Mouse (Mus musculus): ENCODE data around the gene Masp2. TPM values are rescaled to one million over a fixed set of nuclear protein-coding genes. Genes with fewer than 3 reads are reported as not detected.
A peak's percentile ranks its signal among the peaks of the same experiment; 100 is the strongest.

Gene Masp2
- total RNA-seq, 2 experiments from 2014 or later, result 17.2 to 34.8 TPM

DNA sequence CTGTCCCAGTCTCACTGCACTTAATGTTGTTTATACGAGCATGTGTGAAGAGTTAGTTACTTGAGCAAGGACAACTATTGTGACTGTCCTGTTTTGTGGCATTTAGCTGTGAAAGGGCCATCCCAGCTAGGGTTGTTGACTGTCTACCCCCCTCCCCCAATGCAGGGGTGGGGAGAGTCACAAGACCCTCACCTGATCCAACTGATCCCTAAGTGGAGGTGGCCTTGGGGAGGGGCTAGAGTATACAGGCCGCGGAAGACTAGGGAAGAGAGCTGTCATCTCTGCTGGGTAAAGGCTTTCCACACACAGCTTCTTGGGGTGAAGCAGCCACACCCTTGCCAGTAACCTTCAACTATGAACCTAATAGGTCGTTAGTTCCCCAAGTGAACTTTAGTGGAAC, 2.0 kb upstream of the Masp2 start:
- no peak for DNase-seq

DNA sequence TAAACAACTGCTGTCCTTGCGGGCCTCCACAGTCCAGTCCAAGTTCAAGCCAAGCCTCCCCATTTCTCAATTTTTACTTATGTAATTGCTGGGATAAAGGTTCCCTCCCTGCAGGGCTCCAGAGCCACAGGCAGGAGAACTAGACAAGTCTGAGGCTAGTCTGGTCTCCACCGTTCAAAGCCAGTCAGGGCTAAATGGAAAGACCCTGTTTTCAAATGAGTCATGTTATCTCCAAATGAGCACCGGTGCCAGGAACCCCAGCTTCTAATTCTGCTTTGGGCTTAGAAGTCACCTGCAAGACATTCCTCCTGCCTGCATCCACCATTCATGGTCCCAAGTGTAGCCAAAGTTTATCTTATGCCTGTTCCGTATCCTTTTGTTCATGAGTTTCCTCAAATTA, 483 bp upstream of the Masp2 start:
- no peak for DNase-seq

DNA sequence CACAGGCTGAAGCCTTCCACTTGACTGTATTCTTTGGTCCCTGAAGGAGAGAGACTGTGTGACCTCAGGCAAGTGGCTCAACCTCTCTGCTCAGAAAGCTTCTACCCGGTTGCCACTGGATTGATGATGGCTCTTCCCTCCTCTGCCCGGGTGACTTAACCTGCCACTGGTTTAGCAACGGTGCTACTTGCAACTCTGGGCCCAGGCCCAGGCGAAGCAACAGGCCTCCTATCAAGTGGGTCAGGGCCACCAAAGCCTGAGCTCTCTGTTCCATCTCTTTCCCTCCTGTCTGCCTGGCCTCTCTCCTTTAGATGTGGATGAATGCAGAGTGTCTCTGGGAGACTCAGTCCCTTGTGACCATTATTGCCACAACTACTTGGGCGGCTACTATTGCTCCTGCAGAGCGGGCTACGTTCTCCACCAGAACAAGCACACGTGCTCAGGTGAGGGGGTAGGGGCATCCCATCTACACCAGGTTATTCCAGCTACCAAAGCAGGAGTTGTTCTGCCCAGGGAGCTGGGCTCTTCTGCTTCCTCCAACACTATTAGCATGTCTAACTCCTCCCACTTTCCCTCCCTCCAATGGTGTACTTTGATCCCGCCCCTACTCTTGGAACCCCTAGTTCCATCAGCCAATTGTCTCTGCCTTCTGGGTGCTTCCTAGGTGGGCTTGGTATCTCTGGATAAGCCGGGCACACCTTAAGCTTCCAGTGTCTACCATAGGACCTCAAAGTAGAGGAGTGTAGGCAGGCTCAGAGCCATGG, 1.2 kb downstream of the Masp2 start:
- no peak for DNase-seq

DNA sequence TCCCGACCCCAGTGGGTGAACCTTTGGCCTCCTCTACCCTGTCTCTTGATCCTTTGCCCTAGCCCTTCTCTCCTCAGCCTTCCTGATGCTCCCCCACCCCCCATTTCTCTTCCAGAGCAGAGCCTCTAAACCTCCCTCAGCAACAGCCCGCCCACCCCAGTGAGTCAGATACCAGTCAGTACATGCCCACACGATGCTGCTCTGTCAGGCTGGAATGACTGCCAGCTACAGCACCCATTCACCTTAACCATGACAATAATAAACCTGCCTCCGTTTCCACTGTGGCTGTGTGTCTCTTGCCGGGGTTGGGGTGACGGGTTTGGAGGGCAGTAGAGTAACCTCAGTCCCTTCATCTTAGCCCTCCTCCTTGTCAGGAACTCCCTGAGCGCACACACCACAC, 1.8 kb downstream of the Masp2 start:
- DNase-seq, result no peak

DNA sequence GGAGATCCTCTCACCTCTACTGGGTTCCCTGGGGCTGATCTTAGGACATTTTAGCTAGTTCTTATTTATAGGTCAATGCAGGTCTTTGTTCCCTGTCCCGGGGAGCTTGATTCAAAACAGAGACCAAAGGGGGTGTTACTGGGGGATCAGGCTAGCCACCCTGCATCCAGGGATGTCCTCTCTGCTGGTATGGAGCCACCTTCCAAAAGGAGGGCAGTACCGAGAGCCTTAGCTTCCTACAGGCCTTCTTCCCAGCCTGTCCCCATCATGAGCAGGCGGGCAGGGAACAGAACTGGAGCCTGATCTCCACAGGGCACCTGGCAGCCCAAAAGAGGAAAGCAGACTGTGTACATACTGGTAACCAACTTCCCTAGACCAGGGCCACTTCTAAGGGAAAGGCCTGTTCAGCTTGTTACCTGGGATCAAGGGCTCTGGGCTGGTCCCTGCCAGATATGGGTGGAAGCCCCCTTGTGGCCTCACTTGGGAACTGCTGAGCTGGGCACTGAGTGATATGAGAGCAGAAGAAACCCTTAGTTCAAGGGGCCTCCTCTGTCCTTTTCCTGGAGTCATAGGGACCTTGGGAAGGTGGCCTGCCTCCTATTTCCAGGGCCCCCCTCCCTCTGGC, 2.3 kb downstream of the Masp2 start:
- peak; percentile 81 for DNase-seq

DNA sequence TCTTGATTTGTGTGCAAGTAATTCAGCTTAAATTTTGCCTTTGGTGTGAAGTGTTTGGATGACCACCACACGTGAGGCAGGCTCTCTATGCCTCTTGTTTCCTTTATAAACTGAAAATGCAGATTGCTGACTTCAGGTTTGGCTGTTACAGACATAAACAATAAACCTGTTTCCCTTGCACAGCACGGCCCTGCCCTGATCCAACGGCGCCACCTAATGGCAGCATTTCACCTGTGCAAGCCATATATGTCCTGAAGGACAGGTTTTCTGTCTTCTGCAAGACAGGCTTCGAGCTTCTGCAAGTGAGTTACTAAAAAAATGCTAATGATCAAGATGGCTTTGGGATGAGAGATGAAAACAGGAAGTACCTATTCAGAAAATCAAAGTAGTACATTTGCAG, 5.4 kb downstream of the Masp2 start:
- DNase-seq, result peak; percentile 90

DNA sequence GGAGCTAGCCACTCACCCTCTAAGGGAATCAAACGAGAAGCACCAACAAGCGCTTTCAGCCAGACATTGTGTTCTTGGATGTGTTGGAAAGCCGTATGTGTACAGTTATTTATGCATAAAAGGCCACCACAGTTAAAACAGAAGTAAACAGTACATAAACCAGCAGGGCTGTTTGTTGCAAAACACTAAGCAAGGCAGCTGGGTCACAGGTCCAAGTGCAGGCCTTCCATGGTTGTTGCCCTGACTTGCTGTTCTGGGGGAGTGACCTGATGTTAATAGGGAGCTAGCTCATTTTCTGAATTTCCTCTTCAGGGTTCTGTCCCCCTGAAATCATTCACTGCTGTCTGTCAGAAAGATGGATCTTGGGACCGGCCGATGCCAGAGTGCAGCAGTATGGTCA, 7.5 kb downstream of the Masp2 start:
- no peak for DNase-seq

DNA sequence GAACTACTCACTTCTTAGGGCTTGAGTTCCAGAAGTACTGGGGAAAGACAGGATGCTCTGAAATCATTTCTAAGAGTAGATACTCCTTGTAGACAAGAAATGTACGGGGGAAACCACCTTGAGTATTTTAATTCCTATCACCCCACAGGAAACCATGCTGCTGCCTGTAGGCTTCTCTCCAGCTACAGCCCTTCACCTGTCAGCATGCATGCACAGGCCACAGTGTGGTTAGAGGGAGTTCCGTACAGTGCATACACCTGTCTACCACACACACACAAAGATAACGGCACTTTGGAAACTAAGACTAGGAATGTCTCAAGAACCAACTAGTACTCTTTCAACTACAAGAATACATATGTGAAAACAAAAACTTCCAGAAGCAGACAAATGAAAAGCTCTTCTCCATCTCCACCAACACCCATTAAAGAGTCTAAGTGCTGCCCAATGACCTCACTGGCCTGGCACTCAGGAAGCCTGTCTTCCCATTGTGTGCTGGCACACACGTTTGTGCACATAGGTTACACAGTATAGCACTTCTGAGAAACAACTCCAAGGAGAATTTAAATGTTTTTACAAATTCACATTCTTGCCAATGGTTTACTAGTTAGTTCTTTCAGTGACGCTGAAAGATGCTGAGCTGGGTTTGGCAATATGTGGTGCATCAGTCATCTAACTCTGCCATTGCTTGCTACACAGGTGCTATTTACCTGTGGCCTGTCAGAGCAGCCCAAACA, 8.4 kb downstream of the Masp2 start:
- no peak for DNase-seq

DNA sequence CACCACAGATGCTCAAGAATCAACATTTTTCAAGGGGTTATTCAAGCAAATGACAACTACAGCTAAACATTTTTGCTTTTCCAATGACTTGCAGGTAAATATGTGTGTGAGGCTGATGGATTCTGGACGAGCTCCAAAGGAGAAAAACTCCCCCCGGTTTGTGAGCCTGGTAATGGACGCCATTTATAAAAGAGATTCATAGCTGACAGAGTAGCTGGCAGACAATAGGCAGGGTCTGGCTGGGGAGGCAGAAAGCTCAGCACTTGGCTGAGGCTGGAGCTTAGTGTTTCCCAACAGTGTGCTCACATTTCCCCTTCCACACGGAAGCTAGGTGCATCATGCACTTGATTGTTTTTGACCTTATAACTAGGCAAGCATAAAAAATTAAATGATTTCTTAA, 10.2 kb downstream of the Masp2 start:
- no peak for DNase-seq

DNA sequence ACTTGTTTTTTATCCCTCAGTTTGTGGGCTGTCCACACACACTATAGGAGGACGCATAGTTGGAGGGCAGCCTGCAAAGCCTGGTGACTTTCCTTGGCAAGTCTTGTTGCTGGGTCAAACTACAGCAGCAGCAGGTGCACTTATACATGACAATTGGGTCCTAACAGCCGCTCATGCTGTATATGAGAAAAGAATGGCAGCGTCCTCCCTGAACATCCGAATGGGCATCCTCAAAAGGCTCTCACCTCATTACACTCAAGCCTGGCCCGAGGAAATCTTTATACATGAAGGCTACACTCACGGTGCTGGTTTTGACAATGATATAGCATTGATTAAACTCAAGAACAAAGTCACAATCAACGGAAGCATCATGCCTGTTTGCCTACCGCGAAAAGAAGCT, 11.4 kb downstream of the Masp2 start:
- DNase-seq, result no peak

DNA sequence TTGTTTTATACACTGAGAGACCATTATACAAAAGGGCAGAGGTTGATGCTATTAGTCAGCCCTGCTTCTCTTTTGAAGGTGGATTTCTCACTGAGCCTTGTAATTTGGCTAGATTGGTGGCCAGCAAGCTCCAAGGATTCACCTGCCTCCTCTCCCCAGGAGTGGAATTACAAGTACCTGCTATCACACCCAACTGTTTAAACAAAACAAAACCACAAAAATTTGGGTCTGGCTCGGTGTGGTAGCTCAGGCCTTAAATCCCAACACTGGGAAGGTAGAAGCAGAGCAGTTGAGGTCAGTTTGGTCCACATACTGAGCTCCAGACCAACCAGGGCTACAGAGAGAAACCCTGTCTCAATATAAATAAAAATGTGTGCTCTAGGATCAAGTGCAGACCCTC, 17.5 kb downstream of the Masp2 start:
- DNase-seq, result no peak

DNA sequence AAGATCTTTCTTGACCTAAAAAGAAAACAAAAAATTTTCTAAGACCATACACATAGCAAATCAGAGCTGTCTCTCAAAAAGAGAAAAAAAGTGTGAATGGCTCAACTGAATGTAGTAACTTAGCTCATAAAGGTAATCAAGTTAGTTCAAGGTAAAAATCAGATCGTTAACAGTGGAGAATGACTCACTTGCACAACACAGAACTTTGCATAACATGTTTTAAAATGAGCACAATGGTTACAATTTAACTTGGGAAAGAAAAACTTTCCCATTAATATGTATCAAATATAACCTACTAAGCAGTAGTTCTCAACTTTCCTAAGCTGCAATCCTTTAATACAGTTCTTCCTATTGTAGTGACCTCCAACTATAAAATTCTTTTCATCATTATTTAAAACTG, 18.4 kb downstream of the Masp2 start:
- DNase-seq, result no peak

DNA sequence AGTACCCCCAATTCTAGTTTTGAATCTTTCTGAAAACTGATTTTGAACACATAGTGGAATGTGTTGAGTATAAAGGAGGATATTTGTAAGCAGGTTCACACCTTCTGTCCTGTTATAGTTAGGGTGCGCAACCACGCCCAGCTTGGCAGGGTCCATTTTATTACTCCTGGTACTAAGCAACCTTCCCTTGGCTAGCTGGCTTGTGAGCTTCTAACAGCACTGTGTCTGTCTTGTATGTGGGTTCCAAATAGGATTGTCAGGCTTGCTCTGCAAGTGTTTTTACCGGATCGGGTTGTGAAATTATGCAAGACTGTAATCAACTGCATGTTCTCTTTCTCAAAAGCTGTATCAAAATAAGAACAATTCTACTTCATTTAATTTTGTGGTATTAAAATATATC, 20.1 kb downstream of the Masp2 start:
- DNase-seq, result no peak

DNA sequence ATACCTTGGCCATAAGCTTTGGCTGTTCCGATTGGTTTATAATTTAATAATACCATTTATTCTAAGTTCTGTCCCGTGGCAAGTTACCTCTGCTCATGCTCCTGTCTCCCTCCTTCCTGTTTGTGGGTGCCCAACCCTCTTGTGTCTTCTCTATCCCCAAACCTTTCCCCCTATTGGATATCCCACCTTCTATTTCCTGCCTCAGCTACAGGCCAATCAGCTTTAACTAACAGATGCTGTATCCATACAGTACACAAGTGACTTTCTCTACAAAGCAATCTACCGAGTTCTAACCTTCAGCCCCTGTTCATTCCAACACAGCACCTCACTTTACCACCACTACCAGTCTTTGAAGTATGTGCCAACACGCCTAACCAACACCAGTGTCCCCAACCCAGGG, 21.3 kb downstream of the Masp2 start:
- DNase-seq, result no peak

DNA sequence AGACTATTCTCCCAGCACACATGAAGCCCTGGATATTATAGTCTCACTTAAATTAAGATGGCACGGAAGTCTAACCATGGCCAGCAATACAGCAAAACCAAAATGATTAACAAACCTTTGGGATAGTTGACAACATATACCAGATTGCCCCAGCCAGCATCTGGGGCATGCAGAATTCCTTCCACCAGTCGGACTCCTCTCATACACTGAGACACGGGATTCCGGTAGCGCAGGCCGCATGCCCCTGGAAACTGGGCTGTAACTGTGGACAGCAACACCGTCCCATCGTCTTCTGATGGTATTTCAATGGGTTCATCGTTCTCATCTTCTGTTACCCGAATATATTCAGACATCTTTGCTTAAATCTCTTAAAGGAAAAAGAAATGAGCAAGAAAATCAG, 22.7 kb downstream of the Masp2 start:
- no peak for DNase-seq

DNA sequence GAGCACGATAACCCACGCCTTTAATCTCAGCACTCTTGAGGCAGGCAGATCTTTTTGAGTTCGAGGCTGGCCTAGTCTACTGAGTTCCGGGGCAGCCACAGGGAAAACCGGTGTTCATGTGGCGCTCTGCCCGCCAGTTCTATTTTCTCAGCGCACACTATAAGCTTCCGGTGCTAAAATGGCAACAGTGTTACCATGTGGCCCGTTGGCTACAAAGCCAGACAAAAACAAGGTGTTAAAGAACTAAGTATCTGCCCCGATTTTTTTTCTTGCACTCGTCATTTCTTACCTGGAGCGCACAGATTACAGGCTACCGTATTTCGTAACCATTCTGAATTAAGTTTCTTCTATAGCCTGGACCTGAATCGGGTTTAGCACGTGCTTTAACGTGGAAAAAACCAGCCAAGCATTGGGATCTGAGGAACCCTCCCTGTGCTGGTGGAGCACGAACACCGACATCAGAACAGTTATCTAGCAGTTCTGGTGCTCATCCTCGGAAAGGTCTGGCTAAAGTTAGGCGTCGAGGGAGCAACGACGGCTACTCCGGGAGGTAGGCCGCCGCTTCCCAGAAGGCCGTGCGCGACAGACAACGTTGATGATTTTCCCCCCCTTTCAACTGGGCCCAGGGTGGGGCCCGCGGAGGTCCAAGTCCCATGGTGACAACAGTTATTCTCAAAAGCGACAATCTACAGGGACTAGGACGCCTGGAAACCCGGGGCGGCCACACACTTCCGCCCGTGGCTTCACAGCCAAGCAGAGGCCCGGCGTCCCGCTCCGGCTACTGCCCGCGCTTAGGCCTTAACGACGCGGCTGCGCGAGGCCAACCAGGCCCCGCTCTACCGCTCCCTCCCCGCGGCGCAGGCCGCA, 23.6 kb downstream of the Masp2 start:
- DNase-seq, result peak; percentile 72

DNA sequence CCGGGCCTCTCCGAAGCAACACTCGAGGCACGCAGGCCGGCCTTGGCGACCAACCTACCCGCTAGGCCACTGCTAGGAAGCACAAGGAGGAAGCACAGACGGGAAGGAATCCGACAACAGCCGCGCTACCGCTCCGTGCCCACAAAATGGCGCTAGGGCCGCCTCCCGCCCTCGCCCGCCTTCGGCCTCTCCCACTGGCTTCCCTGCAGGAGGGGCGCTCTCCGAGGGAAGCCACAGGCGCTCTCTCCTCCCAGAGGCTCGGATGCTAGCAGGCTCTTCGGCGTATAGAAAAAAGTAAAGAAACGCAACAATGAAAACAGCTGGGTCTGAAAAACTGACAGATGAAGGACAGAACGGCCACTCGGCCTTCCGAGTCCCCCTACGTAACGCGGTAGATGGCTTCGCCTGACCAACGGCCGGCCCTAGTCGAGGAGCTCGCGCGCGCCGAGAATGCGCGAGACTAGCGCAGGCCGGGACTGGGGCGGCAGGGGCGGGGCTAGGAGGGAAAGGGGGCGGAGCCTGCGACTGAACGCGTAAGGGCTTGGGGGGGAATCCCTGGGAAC, 24.4 kb downstream of the Masp2 start, which contains the start of gene Tardbp:
Gene Tardbp (minus strand): TSS at position 397 of the 563 bp plus-strand sequence.
- peak; percentile 99 for DNase-seq

DNA sequence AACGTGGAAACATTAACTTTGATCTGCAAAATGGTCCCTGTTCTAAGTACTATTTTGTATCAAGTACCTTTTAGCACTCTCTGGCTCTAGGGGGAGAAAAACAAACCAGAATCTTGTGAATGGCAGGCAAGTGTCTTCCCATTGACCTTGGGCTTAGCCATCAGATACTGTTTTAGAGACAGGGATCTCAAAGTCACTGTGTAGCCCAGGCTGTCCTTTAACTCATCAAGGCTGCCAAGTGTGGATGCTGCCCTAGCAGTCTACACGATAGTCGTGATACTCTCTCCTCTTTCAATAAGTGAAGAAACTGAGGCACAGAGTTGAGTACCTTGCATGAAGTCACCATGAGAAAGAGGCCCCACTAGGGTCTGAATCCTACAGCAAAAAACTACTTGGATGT, 24.9 kb downstream of the Masp2 start:
- DNase-seq, result no peak

DNA sequence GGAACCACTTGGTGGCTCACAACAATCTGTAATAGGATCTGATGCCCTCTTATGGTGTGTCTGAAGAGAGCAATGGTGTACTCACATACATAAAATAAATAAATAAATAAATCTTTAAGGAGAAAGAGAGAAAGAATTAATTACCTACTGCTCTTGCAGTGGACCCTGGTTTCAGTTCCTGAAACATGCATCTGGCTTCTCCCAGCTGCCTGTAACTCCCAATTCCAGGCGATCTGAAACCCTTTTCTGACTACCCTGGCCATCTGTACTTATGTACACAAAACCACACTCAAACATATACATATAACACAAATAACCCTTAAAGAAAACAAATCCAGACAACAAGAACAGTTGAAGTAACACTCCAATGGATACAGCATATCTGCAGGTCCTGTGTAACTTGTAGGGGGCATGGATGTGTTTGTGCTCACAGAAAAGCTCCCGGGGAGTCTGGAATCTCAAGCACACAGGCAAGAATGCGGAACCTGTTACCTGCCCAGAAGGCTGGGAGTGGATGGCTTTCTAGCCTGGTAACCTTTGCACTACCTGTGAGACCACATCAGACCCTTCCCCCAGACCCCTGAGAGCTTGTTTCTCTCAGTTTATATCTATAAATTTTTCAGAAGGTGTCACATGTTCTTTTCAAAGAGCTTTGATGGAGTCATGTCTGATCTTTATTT, 29.8 kb downstream of the Masp2 start:
- DNase-seq, result no peak

DNA sequence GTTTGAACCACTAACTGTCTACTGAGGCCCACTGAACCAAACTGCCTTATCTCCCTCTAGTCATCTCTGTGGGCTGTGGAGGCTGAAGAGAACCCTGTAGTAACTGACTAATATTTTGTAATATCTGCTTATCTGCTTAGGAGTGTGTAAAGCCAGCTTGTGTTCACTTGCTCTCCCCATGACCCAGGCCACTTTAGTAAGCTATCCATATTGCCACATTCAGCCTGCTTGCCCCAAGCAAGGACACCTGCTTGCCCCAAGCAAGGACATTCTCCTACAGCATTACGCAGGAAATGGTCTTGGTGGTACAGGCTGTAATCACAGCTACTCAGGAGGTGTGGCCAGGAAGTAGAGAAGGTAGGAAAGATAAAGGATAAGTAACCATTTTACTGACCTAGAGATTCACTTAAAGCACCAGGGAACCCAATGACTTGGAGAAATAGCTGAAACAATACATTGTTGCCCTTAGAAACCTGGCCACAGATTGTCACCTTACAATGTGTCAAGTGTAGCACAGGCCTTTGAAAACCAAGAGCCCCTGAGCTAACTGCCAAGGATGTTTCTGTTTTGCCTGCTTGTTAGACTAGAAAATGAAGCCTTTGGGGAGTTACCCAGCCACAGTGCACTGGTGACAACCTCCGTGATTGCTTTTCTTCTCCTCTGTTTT, 31.2 kb downstream of the Masp2 start:
- no peak for DNase-seq

DNA sequence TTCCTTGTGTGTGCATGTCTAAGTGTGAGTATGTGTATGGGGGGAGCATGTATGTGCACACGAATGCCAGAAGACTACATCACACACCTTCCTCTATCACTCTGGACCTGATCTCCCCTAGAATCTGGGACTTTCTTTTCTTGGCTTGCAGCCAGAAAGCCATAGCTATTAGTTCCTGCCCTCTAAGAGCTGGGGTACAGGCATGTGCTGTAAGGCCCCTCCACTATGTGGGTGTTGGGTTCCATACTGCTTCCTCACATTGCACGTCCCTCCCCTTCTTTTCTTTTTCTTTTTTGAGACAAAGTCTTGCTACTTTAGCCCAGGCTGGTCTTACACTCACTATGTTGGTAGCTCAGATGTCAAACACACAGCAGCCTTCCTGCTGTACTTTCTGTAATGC, 33.0 kb downstream of the Masp2 start:
- no peak for DNase-seq
